In genomic region chr1:165459041-165459502, GRCm38 (mm10) we compare ENCODE assay signal across 8 mouse cellular contexts. TPM values are rescaled to one million over a fixed set of nuclear protein-coding genes. Genes with fewer than 3 reads are reported as not detected.
DNase-seq lines count a peak whose midpoint lies in the region; ATAC-seq and TF ChIP-seq lines count a peak whose summit lies in the region.

No protein-coding gene starts in this region.

- no peak for TF ChIP-seq CTCF in left cerebral cortex, adult 2 months (IDR thresholded peaks at IDR 0.05)

- intact Hi-C loops in left cerebral cortex, adult 2 months (cut with DNase I), result loop anchor here (1.0 to 2.0 kb wide), 2 partner anchors 70 to 222 kb away; no protein-coding TSS in a partner anchor

- DNase-seq in left cerebral cortex, adult 2 months (ENCODE audit: extremely low spot score in 1 of 2, low spot score in 2 of 2), result no peak
- no peak for DNase-seq in left cerebral cortex, adult 9 months (ENCODE audit: low spot score in 2 of 2)
- DNase-seq in limb, embryonic 11.5 days (ENCODE audit: low spot score), result no peak
- DNase-seq in cerebellum, adult 18-20 months, result no peak
- no peak for DNase-seq in frontal cortex, postnatal 14 days (ENCODE audit: low spot score in 2 of 2)
- no peak for DNase-seq in urinary bladder, adult 18-20 months (ENCODE audit: low spot score in 2 of 2)

- peaks cover 13% of the 10 kb centered on the region for H3K4me1 ChIP-seq in embryonic facial prominence, embryonic 13.5 days
- H3K4me1 ChIP-seq in limb, embryonic 11.5 days (ENCODE audit: control insufficient read depth, insufficient read depth, low read length), result no peaks in the 10 kb centered on the region; the same call in 1 of the 2 replicates
- H3K4me1 ChIP-seq in neural tube, embryonic 15.5 days, result peaks cover 20% of the 10 kb centered on the region

- H3K36me3 ChIP-seq in embryonic facial prominence, embryonic 13.5 days, result no peaks in the 10 kb centered on the region
- H3K36me3 ChIP-seq in limb, embryonic 11.5 days (ENCODE audit: control insufficient read depth, insufficient read depth, low read length), result no peaks in the 10 kb centered on the region
- H3K36me3 ChIP-seq in neural tube, embryonic 15.5 days, result no peaks in the 10 kb centered on the region

- no peaks in the 10 kb centered on the region for H3K9me3 ChIP-seq in embryonic facial prominence, embryonic 13.5 days
- H3K9me3 ChIP-seq in limb, embryonic 11.5 days (ENCODE audit: control insufficient read depth, low read length), result no peaks in the 10 kb centered on the region
- H3K9me3 ChIP-seq in neural tube, embryonic 15.5 days (replicated peaks), result no peaks in the 10 kb centered on the region

- WGBS in embryonic facial prominence, embryonic 13.5 days, result 17% methylated on average over 7 of the region's 7 CpGs
- whole genome bisulfite sequencing in limb, embryonic 11.5 days, result 20% methylated on average over 7 of the region's 7 CpGs
- WGBS in neural tube, embryonic 15.5 days, result 25% methylated on average over 7 of the region's 7 CpGs

- no peak for ATAC-seq in embryonic facial prominence, embryonic 13.5 days (ENCODE audit: insufficient number of reproducible peaks, insufficient read depth, low FRiP score, low TSS enrichment, low read depth)
- ATAC-seq in limb, embryonic 11.5 days (ENCODE audit: insufficient number of reproducible peaks, low FRiP score, low TSS enrichment, low read depth), result no peak
- no peak for ATAC-seq in neural tube, embryonic 15.5 days (ENCODE audit: low FRiP score)

- H3K4me3 ChIP-seq in left cerebral cortex, adult 2 months, result peak overlapping the region; percentile 93
- peak overlapping the region; percentile 94 for H3K4me3 ChIP-seq in embryonic facial prominence, embryonic 13.5 days
- peak overlapping the region; percentile 91 for H3K4me3 ChIP-seq in limb, embryonic 11.5 days (ENCODE audit: low read depth, low read length)
- H3K4me3 ChIP-seq in neural tube, embryonic 15.5 days (replicated peaks), result peak overlapping the region; percentile 89

- H3K27me3 ChIP-seq in embryonic facial prominence, embryonic 13.5 days, result no peaks in the 10 kb centered on the region
- H3K27me3 ChIP-seq in limb, embryonic 11.5 days (ENCODE audit: control insufficient read depth, insufficient read depth, low read length), result no peaks in the 10 kb centered on the region
- H3K27me3 ChIP-seq in neural tube, embryonic 15.5 days (replicated peaks), result no peaks in the 10 kb centered on the region

- peak overlapping the region; percentile 63 for H3K4me2 ChIP-seq in embryonic facial prominence, embryonic 13.5 days
- peak overlapping the region; percentile 86 for H3K4me2 ChIP-seq in limb, embryonic 11.5 days (ENCODE audit: low read depth, severe bottlenecking)
- peak overlapping the region; percentile 87 for H3K4me2 ChIP-seq in neural tube, embryonic 15.5 days

- peak overlapping the region; percentile 86 for H3K9ac ChIP-seq in embryonic facial prominence, embryonic 13.5 days
- peak overlapping the region; percentile 74; the same call in 1 of the 2 replicates for H3K9ac ChIP-seq in limb, embryonic 11.5 days (ENCODE audit: low read length)
- H3K9ac ChIP-seq in neural tube, embryonic 15.5 days (replicated peaks), result peak overlapping the region; percentile 81

- peak overlapping the region; percentile 99 for H3K27ac ChIP-seq in left cerebral cortex, adult 2 months
- no peak overlapping the region for H3K27ac ChIP-seq in embryonic facial prominence, embryonic 13.5 days
- no peak overlapping the region for H3K27ac ChIP-seq in limb, embryonic 11.5 days (replicated peaks; ENCODE audit: low read depth, low read length)
- no peak overlapping the region for H3K27ac ChIP-seq in neural tube, embryonic 15.5 days (replicated peaks)

RNA-seq across cellular contexts. Expression of gene Dcaf6, which starts 1.2 kb away (rescaled TPM):
- total RNA-seq in left cerebral cortex, adult 2 months (2021), result 10 to 100 TPM; 89.9 to 92.7 TPM
- 13.5 and 13.8 TPM in 2 replicates for polyA plus RNA-seq in embryonic facial prominence, embryonic 13.5 days (2015; fragmentation: Nextera tagmentation; extraction: Ambion mirVana)
- 10.0 and 10.2 TPM in 2 replicates for polyA plus RNA-seq in limb, embryonic 11.5 days (2014; fragmentation: Nextera tagmentation; extraction: Ambion mirVana)
- 16.0 and 16.6 TPM in 2 replicates for polyA plus RNA-seq in neural tube, embryonic 15.5 days (2015; fragmentation: Nextera tagmentation; extraction: Ambion mirVana)

RNA-seq across cellular contexts. Expression of gene Mpc2, which starts 1.4 kb away (rescaled TPM):
- total RNA-seq in left cerebral cortex, adult 2 months (2021), result 100 to 1,000 TPM; 113 to 131 TPM
- polyA plus RNA-seq in embryonic facial prominence, embryonic 13.5 days (2015; fragmentation: Nextera tagmentation; extraction: Ambion mirVana), result 139 and 143 TPM in 2 replicates
- polyA plus RNA-seq in limb, embryonic 11.5 days (2014; fragmentation: Nextera tagmentation; extraction: Ambion mirVana), result 97.7 and 98.4 TPM in 2 replicates
- polyA plus RNA-seq in neural tube, embryonic 15.5 days (2015; fragmentation: Nextera tagmentation; extraction: Ambion mirVana), result 216 and 252 TPM in 2 replicates

RNA-seq across cellular contexts. Expression of gene Adcy10, which starts 25.9 kb away (rescaled TPM):
- total RNA-seq in left cerebral cortex, adult 2 months (2021), result under 1 TPM; 0.63 to 0.86 TPM
- polyA plus RNA-seq in embryonic facial prominence, embryonic 13.5 days (2015; fragmentation: Nextera tagmentation; extraction: Ambion mirVana), result 0.18 TPM in 1 of 2 replicates, not detected in the other
- not detected in 2 replicates for polyA plus RNA-seq in limb, embryonic 11.5 days (2014; fragmentation: Nextera tagmentation; extraction: Ambion mirVana)
- polyA plus RNA-seq in neural tube, embryonic 15.5 days (2015; fragmentation: Nextera tagmentation; extraction: Ambion mirVana), result 0.49 and 0.66 TPM in 2 replicates
